Mouse (Mus musculus) MEL (cell line): ENCODE results near the gene Exoc3l2.

Experiments
- CHD2 ChIP-seq: IDR thresholded peaks from 2 replicates; pipeline ENCODE4 v1.6.1; 2011; ENCODE audit warnings: low read length, improper control_type of control experiment
- CTCF ChIP-seq, 3 experiments: IDR thresholded peaks in 2 of 3; conservative IDR thresholded peaks in 1 of 3; 2 replicates each; pipeline ENCODE4 v1.5.1; 2011 to 2012; ENCODE audit warnings: low read length in 3 of 3, low read depth in 2 of 3, mild to moderate bottlenecking in 2 of 3, improper control_type of control experiment in 1 of 3, inconsistent platforms in 1 of 3, mixed read lengths in 1 of 3, moderate library complexity in 1 of 3; ENCODE audit not compliant: control insufficient read depth in 1 of 3, insufficient read depth in 1 of 3, poor library complexity in 1 of 3, severe bottlenecking in 1 of 3
- HCFC1 ChIP-seq: IDR thresholded peaks from 2 replicates; pipeline ENCODE4 v1.6.1; 2012; ENCODE audit warnings: low read depth, mild to moderate bottlenecking, inconsistent platforms, low read length, improper control_type of control experiment, moderate library complexity
- MAFK ChIP-seq: IDR thresholded peaks from 2 replicates; pipeline ENCODE4 v1.6.1; 2011; ENCODE audit warnings: low read depth, mild to moderate bottlenecking, low read length, improper control_type of control experiment, borderline replicate concordance
- MEF2A ChIP-seq: IDR thresholded peaks from 2 replicates; pipeline ENCODE4 v1.6.1; 2014; ENCODE audit warnings: low read depth, mild to moderate bottlenecking, inconsistent platforms, low read length, improper control_type of control experiment; ENCODE audit not compliant: poor library complexity, insufficient replicate concordance, severe bottlenecking; ENCODE audit errors: extremely low read depth
- POLR2A ChIP-seq, 2 experiments: IDR thresholded peaks; 2 replicates each; pipeline ENCODE4 v1.6.1; 2011 to 2012; ENCODE audit warnings: low read length in 2 of 2, mild to moderate bottlenecking in 2 of 2, control low read depth in 1 of 2, improper control_type of control experiment in 1 of 2, low read depth in 1 of 2, moderate library complexity in 1 of 2; ENCODE audit not compliant: control insufficient read depth in 1 of 2, insufficient read depth in 1 of 2, poor library complexity in 1 of 2
- POLR2AphosphoS5 ChIP-seq: IDR thresholded peaks from 2 replicates; pipeline ENCODE4 v1.6.1; 2012; ENCODE audit warnings: low read depth, borderline replicate concordance, mild to moderate bottlenecking, inconsistent platforms, low read length, moderate library complexity, mixed read lengths
- TAL1 ChIP-seq: IDR thresholded peaks from 2 replicates; pipeline ENCODE4 v1.6.1; 2012; ENCODE audit warnings: mild to moderate bottlenecking, inconsistent platforms, low read length, moderate library complexity, mixed read lengths
- ZKSCAN1 ChIP-seq: IDR thresholded peaks from 2 replicates; pipeline ENCODE4 v1.6.1; 2012; ENCODE audit warnings: low read depth, mild to moderate bottlenecking, inconsistent platforms, low read length, improper control_type of control experiment, moderate library complexity

GRCm38 (mm10) chr7:19520032-19520431 lies 56.9 kb downstream of the Exoc3l2 start:
- TF ChIP-seq CTCF (IDR thresholded peaks at IDR 0.05 in 2 of 3, conservative IDR thresholded peaks at IDR 0.05 in 1 of 3; ENCODE audit: control insufficient read depth in 1 of 3, insufficient read depth in 1 of 3, low read depth in 2 of 3, low read length in 3 of 3, poor library complexity in 1 of 3, severe bottlenecking in 1 of 3) (no peak), MAFK (no peak), POLR2A (IDR thresholded peaks at IDR 0.05; ENCODE audit: control insufficient read depth in 1 of 2, insufficient read depth in 1 of 2, low read depth in 1 of 2, low read length in 2 of 2, poor library complexity in 1 of 2) (peak in 1 of 2 experiments; percentile 80; a peak in 3 of 4 replicates), MEF2A (no peak), CHD2 (no peak), ZKSCAN1 (no peak), HCFC1 (peak; percentile 26; the same call in 1 of the 2 replicates), POLR2AphosphoS5 (no peak), TAL1 (no peak)
